10 mouse cellular contexts compared by ENCODE assay signal in the genomic region with DNA sequence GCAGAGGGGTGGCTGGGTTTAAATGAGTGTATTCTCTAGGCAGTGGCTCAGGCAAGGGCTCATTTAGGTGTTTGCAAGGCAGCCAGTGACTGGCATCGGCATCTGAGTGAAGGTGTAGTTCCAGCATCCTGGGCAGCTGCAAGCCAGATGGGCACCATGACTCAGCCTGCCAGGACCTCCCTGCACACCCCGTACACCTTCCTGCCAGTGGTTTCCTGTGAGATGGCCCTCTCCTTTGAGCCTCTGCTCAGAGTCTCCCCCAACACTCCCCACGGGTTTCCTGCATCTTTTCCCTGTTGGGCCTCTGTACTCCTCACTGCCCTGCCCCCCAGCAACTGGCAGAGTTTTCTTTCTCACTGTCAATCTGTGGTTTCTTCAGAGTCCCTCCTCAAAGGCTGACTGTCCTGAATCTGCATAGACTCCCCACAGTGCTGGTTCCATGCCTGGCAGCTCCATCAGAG. TPM values are rescaled to one million over a fixed set of nuclear protein-coding genes. Genes with fewer than 3 reads are reported as not detected.
DNase-seq lines count a peak whose midpoint lies in the region; ATAC-seq and TF ChIP-seq lines count a peak whose summit lies in the region.
"Had no signal": no experiment of that assay in that cellular context is flagged by ENCODE, and none has a peak within 500 bp of the region (broad histone marks: within the 10 kb centered on the region; RNA-seq: fewer than 3 reads in every experiment).

No protein-coding gene starts in this region.

- 0 out of 2 replicates have a peak, but pooled peaks cover 10% of the 10 kb centered on the region for H3K4me1 ChIP-seq in hindbrain, postnatal 0 days (ENCODE audit: insufficient read depth, low read length)
- H3K4me1 ChIP-seq in hindbrain, embryonic 11.5 days (replicated peaks; ENCODE audit: control insufficient read depth, insufficient read depth, low read length), result no peaks in the 10 kb centered on the region; the same call in 1 of the 2 replicates
- peaks cover 30% of the 10 kb centered on the region for H3K4me1 ChIP-seq in thymus, adult 2 months (replicated peaks; ENCODE audit: control insufficient read depth, insufficient read depth, low read length)

- H3K9ac ChIP-seq in hindbrain, postnatal 0 days (replicated peaks; ENCODE audit: low read length), result no peak overlapping the region
- no peak overlapping the region for H3K9ac ChIP-seq in hindbrain, embryonic 11.5 days (ENCODE audit: low read depth, low read length)

- WGBS in hindbrain, postnatal 0 days, result 32% methylated on average over 3 of the region's 3 CpGs
- WGBS in hindbrain, embryonic 11.5 days, result 25% methylated on average over 3 of the region's 3 CpGs
- WGBS in thymus, adult 2 months, result 0% methylated on average over 3 of the region's 3 CpGs

- H3K4me3 ChIP-seq in hindbrain, postnatal 0 days (ENCODE audit: low read length), result no peak overlapping the region
- H3K4me3 ChIP-seq in hindbrain, embryonic 11.5 days (ENCODE audit: low read depth, low read length), result no peak overlapping the region
- no peak overlapping the region for H3K4me3 ChIP-seq in thymus, adult 2 months (ENCODE audit: control insufficient read depth, insufficient read depth, low read length)
- H3K4me3 ChIP-seq: erythroblast, embryonic 14.5 days had no signal

- peak; percentile 27; the same call in 1 of the 2 replicates for ATAC-seq in hindbrain, postnatal 0 days
- no peak for ATAC-seq in hindbrain, embryonic 11.5 days (ENCODE audit: low FRiP score)

- no peaks in the 10 kb centered on the region for H3K27me3 ChIP-seq in hindbrain, postnatal 0 days (ENCODE audit: insufficient read depth, low read length)
- H3K27me3 ChIP-seq in hindbrain, embryonic 11.5 days (ENCODE audit: control insufficient read depth, insufficient read depth, low read length), result no peaks in the 10 kb centered on the region
- no peaks in the 10 kb centered on the region for H3K27me3 ChIP-seq in thymus, adult 2 months (ENCODE audit: control insufficient read depth, insufficient read depth, low read length)

- TF ChIP-seq CTCF in hindbrain, postnatal 0 days (IDR thresholded peaks at IDR 0.05; ENCODE audit: low read depth), result no peak
- TF ChIP-seq CTCF in thymus, adult 2 months (IDR thresholded peaks at IDR 0.05; ENCODE audit: borderline replicate concordance, control insufficient read depth, extremely low read depth, insufficient read depth, low read length, poor library complexity), result no peak

- H3K4me2 ChIP-seq in hindbrain, postnatal 0 days (ENCODE audit: low read depth, low read length), result no peak overlapping the region
- no peak overlapping the region for H3K4me2 ChIP-seq in hindbrain, embryonic 11.5 days (replicated peaks; ENCODE audit: low read depth, low read length)

- H3K27ac ChIP-seq in hindbrain, postnatal 0 days, result peak overlapping the region; percentile 15; the same call in 1 of the 2 replicates
- H3K27ac ChIP-seq in hindbrain, embryonic 11.5 days (ENCODE audit: low read depth, low read length), result no peak overlapping the region
- H3K27ac ChIP-seq in thymus, adult 2 months (ENCODE audit: control insufficient read depth, insufficient read depth, low read length), result no peak overlapping the region

- no peaks in the 10 kb centered on the region for H3K9me3 ChIP-seq in hindbrain, postnatal 0 days (ENCODE audit: low read length)
- no peaks in the 10 kb centered on the region for H3K9me3 ChIP-seq in hindbrain, embryonic 11.5 days (ENCODE audit: control insufficient read depth, low read length)

- H3K36me3 ChIP-seq in hindbrain, postnatal 0 days (ENCODE audit: insufficient read depth, low read length), result no peaks in the 10 kb centered on the region
- no peaks in the 10 kb centered on the region for H3K36me3 ChIP-seq in hindbrain, embryonic 11.5 days (ENCODE audit: control insufficient read depth, insufficient read depth, low read length)
- no peaks in the 10 kb centered on the region for H3K36me3 ChIP-seq in thymus, adult 2 months (ENCODE audit: control insufficient read depth, insufficient read depth, low read length)

- DNase-seq in hindbrain, postnatal 0 days (ENCODE audit: low spot score), result peak; percentile 6
- DNase-seq in hindbrain, embryonic 11.5 days (ENCODE audit: low spot score), result no peak
- DNase-seq in T-cell, adult 2 months (ENCODE audit: low spot score), result peak; percentile 49
- peak; percentile 27 for DNase-seq in induced T-regulatory cell, adult 2 months (ENCODE audit: low read depth)
- DNase-seq in thymus, adult 2 months, result peak; percentile 57
- no peak for DNase-seq in heart, adult 11 months
- DNase-seq in embryo, embryonic 10 days (ENCODE audit: low spot score), result no peak
- no peak for DNase-seq in ovary, postnatal 10 days (ENCODE audit: low spot score)
- DNase-seq: lung, postnatal 14 days had no signal

- no peak for TF ChIP-seq POLR2A in thymus, adult 2 months (IDR thresholded peaks at IDR 0.05; ENCODE audit: control insufficient read depth, extremely low read depth, insufficient read depth, low read length, poor library complexity)

RNA-seq across cellular contexts. Expression of gene Wnt5b, which starts 22.2 kb away (rescaled TPM):
- total RNA-seq in hindbrain, postnatal 0 days (2014; rRNA removed), result 4.7 and 6.8 TPM in 2 replicates
- polyA plus RNA-seq in hindbrain, postnatal 0 days (2015; fragmentation: Nextera tagmentation; extraction: Ambion mirVana), result 3.6 and 3.7 TPM in 2 replicates
- polyA plus RNA-seq in hindbrain, embryonic 11.5 days (2014; fragmentation: Nextera tagmentation; extraction: Ambion mirVana), result 5.4 and 5.8 TPM in 2 replicates
- polyA plus RNA-seq in thymus, adult 2 months (2012; rRNA removed), result 6.5 and 8.1 TPM in 2 replicates
- polyA plus RNA-seq: erythroblast, embryonic 14.5 days had no signal

RNA-seq across cellular contexts. Expression of gene Fbxl14, which starts 42.5 kb away (rescaled TPM):
- 51.6 and 57.3 TPM in 2 replicates for total RNA-seq in hindbrain, postnatal 0 days (2014; rRNA removed)
- 2.0 and 2.7 TPM in 2 replicates for polyA plus RNA-seq in hindbrain, postnatal 0 days (2015; fragmentation: Nextera tagmentation; extraction: Ambion mirVana)
- polyA plus RNA-seq in hindbrain, embryonic 11.5 days (2014; fragmentation: Nextera tagmentation; extraction: Ambion mirVana), result 5.8 and 7.0 TPM in 2 replicates
- 355 and 394 TPM in 2 replicates for polyA plus RNA-seq in thymus, adult 2 months (2012; rRNA removed)

Comparison
In these comparisons a context has a peak if more than half of its experiments do, and no peak if none do; other contexts are left out.
1. DNase-seq: peak in hindbrain, postnatal 0 days (single experiment), T-cell, adult 2 months (single experiment), induced T-regulatory cell, adult 2 months (single experiment) and thymus, adult 2 months (single experiment); none in hindbrain, embryonic 11.5 days (single experiment), heart, adult 11 months (single experiment), embryo, embryonic 10 days (single experiment) and ovary, postnatal 10 days (single experiment).
2. RNA of gene Fbxl14, which starts 42.5 kb away (polyA plus RNA-seq): 355 to 394 TPM in thymus, adult 2 months; 5.8 to 7.0 TPM in hindbrain, embryonic 11.5 days and 2.0 to 2.7 TPM in hindbrain, postnatal 0 days; every median in the first group is over 10 times any median in the second.